Comparison of ENCODE assay signal across 8 mouse cellular contexts in genomic region chr2:35906174-35906798, GRCm38 (mm10).
DNase-seq lines count a peak whose midpoint lies in the region; ATAC-seq and TF ChIP-seq lines count a peak whose summit lies in the region.

No protein-coding gene starts in this region.

- peak; percentile 45; the same call in 1 of the 2 replicates for ATAC-seq in embryonic facial prominence, embryonic 11.5 days (replicated peaks; ENCODE audit: insufficient number of reproducible peaks, low FRiP score, low TSS enrichment, low read depth)
- ATAC-seq in midbrain, embryonic 13.5 days, result peak; percentile 84

- H3K9ac ChIP-seq in embryonic facial prominence, embryonic 11.5 days (replicated peaks; ENCODE audit: low read length), result no peak overlapping the region
- peak overlapping the region; percentile 37; the same call in 1 of the 2 replicates for H3K9ac ChIP-seq in heart, adult 2 months (ENCODE audit: low read depth, low read length)
- no peak overlapping the region for H3K9ac ChIP-seq in midbrain, embryonic 13.5 days (replicated peaks)

- no peaks in the 10 kb centered on the region for H3K79me2 ChIP-seq in heart, adult 2 months (replicated peaks; ENCODE audit: control insufficient read depth, insufficient read depth, low read length)

- no peak for TF ChIP-seq POLR2A in heart, adult 2 months (IDR thresholded peaks at IDR 0.05; ENCODE audit: insufficient read depth, low read depth, low read length)

- no peak overlapping the region for H3K4me2 ChIP-seq in embryonic facial prominence, embryonic 11.5 days (ENCODE audit: low read depth, low read length)
- H3K4me2 ChIP-seq in midbrain, embryonic 13.5 days (replicated peaks), result 0 out of 2 replicates have a peak overlapping the region, but pooled peaks have one; percentile 17

- intact Hi-C loops in heart, adult 2 months (cut with DNase I), result loop anchor here (1.0 to 5.0 kb wide), 5 partner anchors 139 to 367 kb away; no protein-coding TSS in a partner anchor
- intact Hi-C loops in left cerebral cortex, postnatal 25 days (cut with DNase I), result loop anchor here (1.0 to 10.0 kb wide), 3 partner anchors 151 to 362 kb away; no protein-coding TSS in a partner anchor

- no peak overlapping the region for H3K27ac ChIP-seq in embryonic facial prominence, embryonic 11.5 days (replicated peaks; ENCODE audit: low read depth, low read length)
- H3K27ac ChIP-seq in heart, adult 2 months, result no peak overlapping the region
- H3K27ac ChIP-seq in midbrain, embryonic 13.5 days, result no peak overlapping the region

- peak; percentile 79 for DNase-seq in 416B (ENCODE audit: low read depth)
- DNase-seq in adrenal gland, postnatal 25 days, result peak; percentile 30
- peak; percentile 94 for DNase-seq in embryonic facial prominence, embryonic 11.5 days (ENCODE audit: low spot score)
- peak in 1 of 2 experiments; percentile 54 for DNase-seq in heart, adult 2 months
- DNase-seq in kidney, adult 11 months, result peak; percentile 40
- DNase-seq in left cerebral cortex, postnatal 25 days (ENCODE audit: low spot score in 2 of 2), result peak; percentile 66 to 89
- peak; percentile 24 to 51 for DNase-seq in spleen, postnatal 36 days (ENCODE audit: low spot score in 2 of 2)

- H3K27me3 ChIP-seq in embryonic facial prominence, embryonic 11.5 days (ENCODE audit: control insufficient read depth, insufficient read depth, low read length), result no peaks in the 10 kb centered on the region
- H3K27me3 ChIP-seq in heart, adult 2 months (ENCODE audit: control insufficient read depth, insufficient read depth, low read length), result no peaks in the 10 kb centered on the region
- H3K27me3 ChIP-seq in midbrain, embryonic 13.5 days, result no peaks in the 10 kb centered on the region

- TF ChIP-seq CTCF in heart, adult 2 months (IDR thresholded peaks at IDR 0.05), result peak; percentile 94

- WGBS in embryonic facial prominence, embryonic 11.5 days, result 15% methylated on average over 11 of the region's 11 CpGs
- WGBS in heart, adult 2 months, result 4% methylated on average over 11 of the region's 11 CpGs
- 28% methylated on average over 11 of the region's 11 CpGs for WGBS in midbrain, embryonic 13.5 days

- no peaks in the 10 kb centered on the region for H3K36me3 ChIP-seq in embryonic facial prominence, embryonic 11.5 days (replicated peaks; ENCODE audit: control insufficient read depth, insufficient read depth, low read depth, low read length)
- H3K36me3 ChIP-seq in heart, adult 2 months (ENCODE audit: control insufficient read depth, insufficient read depth, low read length), result no peaks in the 10 kb centered on the region; the same call in 1 of the 2 replicates
- H3K36me3 ChIP-seq in midbrain, embryonic 13.5 days, result no peaks in the 10 kb centered on the region

- H3K9me3 ChIP-seq in embryonic facial prominence, embryonic 11.5 days (replicated peaks; ENCODE audit: control insufficient read depth, low read length), result no peaks in the 10 kb centered on the region
- H3K9me3 ChIP-seq in midbrain, embryonic 13.5 days, result no peaks in the 10 kb centered on the region

- H3K4me3 ChIP-seq in embryonic facial prominence, embryonic 11.5 days (ENCODE audit: low read depth, low read length), result no peak overlapping the region
- H3K4me3 ChIP-seq in heart, adult 2 months, result no peak overlapping the region
- H3K4me3 ChIP-seq in midbrain, embryonic 13.5 days (replicated peaks), result no peak overlapping the region

- no peaks in the 10 kb centered on the region; the same call in 1 of the 2 replicates for H3K4me1 ChIP-seq in embryonic facial prominence, embryonic 11.5 days (ENCODE audit: control insufficient read depth, insufficient read depth, low read length)
- peaks cover 6% of the 10 kb centered on the region for H3K4me1 ChIP-seq in heart, adult 2 months (ENCODE audit: control insufficient read depth, insufficient read depth, low read length)
- H3K4me1 ChIP-seq in midbrain, embryonic 13.5 days (replicated peaks), result no peaks in the 10 kb centered on the region

- peak; percentile 59; the same call in 1 of the 2 replicates for TF ChIP-seq EP300 in heart, adult 2 months (IDR thresholded peaks at IDR 0.05; ENCODE audit: insufficient read depth, low read depth, low read length)
